Mouse (Mus musculus) neural tube, embryonic 12.5 days (tissue): ENCODE results near the gene Smim22. TPM values are rescaled to one million over a fixed set of nuclear protein-coding genes. Genes with fewer than 3 reads are reported as not detected.

ENCODE experiments used
- ATAC-seq: fragments of 200-750 bp; cut with Nextera tagmentation; 2 replicates; pipeline ENCODE4 v1.8.0; 2017; ENCODE audit warnings: low read depth, mild to moderate bottlenecking, moderate TSS enrichment, moderate library complexity; ENCODE audit not compliant: low FRiP score
- H3K27ac ChIP-seq: fragments of 300-500 bp; sonication (generic); 2 replicates; pipeline ENCODE4 v1.5.1; 2016
- H3K27me3 ChIP-seq: fragments of 300-500 bp; sonication (generic); replicated peaks from 2 replicates; pipeline ENCODE4 v1.6.1; 2016; ENCODE audit warnings: mild to moderate bottlenecking
- H3K36me3 ChIP-seq: fragments of 300-500 bp; sonication (generic); 2 replicates; pipeline ENCODE4 v1.6.1; 2016; ENCODE audit warnings: mild to moderate bottlenecking
- H3K4me1 ChIP-seq: fragments of 300-500 bp; sonication (generic); 2 replicates; pipeline ENCODE4 v1.6.1; 2016
- H3K4me2 ChIP-seq: fragments of 300-500 bp; sonication (generic); replicated peaks from 2 replicates; pipeline ENCODE4 v1.6.1; 2016; ENCODE audit warnings: mild to moderate bottlenecking
- H3K4me3 ChIP-seq: fragments of 300-500 bp; sonication (generic); 2 replicates; pipeline ENCODE4 v1.5.1; 2016
- H3K9ac ChIP-seq: fragments of 300-500 bp; sonication (generic); 2 replicates; pipeline ENCODE4 v1.6.1; 2016; ENCODE audit warnings: mild to moderate bottlenecking
- H3K9me3 ChIP-seq: fragments of 300-500 bp; sonication (generic); 2 replicates; pipeline ENCODE4 v1.6.1; 2016; ENCODE audit warnings: mild to moderate bottlenecking
- WGBS: fragments of 180-500 bp; shearing (Covaris S2); methylation state at CpG from one replicate; pipeline ENCODE4 v1.1.7; 2016; 5-methylcytosine and 5-hydroxymethylcytosine counted together
- polyA plus RNA-seq: library from polyadenylated mRNA; unstranded; fragments of >200 nt; fragmentation: Nextera tagmentation; extraction: Ambion mirVana; gene quantifications from 2 replicates; pipeline ENCODE4 v1.2.1, GENCODE M21; 2016

Smim22 gene
- polyA plus RNA-seq: 1.1 TPM in 1 of 2 replicates, not detected in the other

- ATAC-seq: no peak
- Histone ChIP-seq H3K9ac (no peak within 1 kb of the TSS), H3K9me3 (no peaks in the 10 kb centered on the region), H3K27me3 (no peaks in the 10 kb centered on the region), H3K4me2 (no peak within 1 kb of the TSS), H3K27ac (no peak within 1 kb of the TSS), H3K4me3 (no peak within 1 kb of the TSS), H3K4me1 (peaks cover 4% of the 10 kb centered on the region), H3K36me3 (peaks cover 12% of the 10 kb centered on the region)
- WGBS: 53% methylated on average over 5 of the region's 5 CpGs
Measured at GRCm38 (mm10) chr16:5007067-5007466, at the start of gene Smim22. Gene Smim22, plus strand, starts transcription at chr16:5007288.

- H3K9ac ChIP-seq: no peak overlapping the region
- no peaks in the 10 kb centered on the region for H3K9me3 ChIP-seq
- no peak overlapping the region for H3K4me3 ChIP-seq
- WGBS: 93% methylated on average over 3 of the region's 3 CpGs
- no peak overlapping the region for H3K27ac ChIP-seq
- peaks cover 51% of the 10 kb centered on the region for H3K36me3 ChIP-seq
- H3K27me3 ChIP-seq: no peaks in the 10 kb centered on the region
- no peak for ATAC-seq
- no peak overlapping the region for H3K4me2 ChIP-seq
- no peaks in the 10 kb centered on the region for H3K4me1 ChIP-seq
Measured at GRCm38 (mm10) chr16:4957446-4957845, 49.6 kb upstream of the Smim22 start.

- no peaks in the 10 kb centered on the region for H3K27me3 ChIP-seq
- peaks cover 23% of the 10 kb centered on the region for H3K36me3 ChIP-seq
- 87% methylated on average over 8 of the region's 8 CpGs for WGBS
Measured at GRCm38 (mm10) chr16:4960260-4960659, 46.8 kb upstream of the Smim22 start.

DNA sequence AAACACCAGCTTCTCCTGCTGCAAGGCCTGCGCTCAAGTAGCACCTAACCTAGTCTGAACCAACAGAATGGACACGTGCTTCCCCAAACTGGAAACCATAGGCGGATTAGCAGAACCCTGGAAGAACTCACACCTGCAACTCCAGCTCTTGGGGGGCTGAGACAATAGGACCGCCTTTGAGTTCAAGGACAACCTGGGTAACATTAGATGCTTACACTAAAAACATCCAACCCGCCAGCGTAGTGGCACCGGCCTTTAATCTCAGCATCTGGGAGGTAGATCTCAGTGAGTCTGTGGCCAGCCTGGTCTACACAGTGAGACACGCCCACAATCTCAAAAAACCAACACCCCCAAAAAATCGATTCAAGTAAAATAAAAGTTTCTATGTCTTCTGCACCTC is 43.7 kb upstream of the Smim22 start:
- no peak for ATAC-seq
- no peaks in the 10 kb centered on the region for H3K27me3 ChIP-seq
- peaks cover 12% of the 10 kb centered on the region for H3K36me3 ChIP-seq
- 44% methylated on average over 9 of the region's 9 CpGs for whole genome bisulfite sequencing
- H3K27ac ChIP-seq: no peak overlapping the region
- H3K4me1 ChIP-seq: peaks cover 17% of the 10 kb centered on the region
- no peaks in the 10 kb centered on the region for H3K9me3 ChIP-seq
- peak overlapping the region; percentile 88 for H3K4me3 ChIP-seq
- peak overlapping the region; percentile 87 for H3K9ac ChIP-seq
- peak overlapping the region; percentile 84 for H3K4me2 ChIP-seq

More at GRCm38 (mm10) chr16:4960260-4960659, 46.8 kb upstream of the Smim22 start:
- H3K4me1 ChIP-seq: peaks cover 14% of the 10 kb centered on the region
- H3K9me3 ChIP-seq: no peaks in the 10 kb centered on the region
- no peak for ATAC-seq
- H3K9ac ChIP-seq: no peak overlapping the region; the same call in 1 of the 2 replicates
- no peak overlapping the region for H3K4me2 ChIP-seq
- no peak overlapping the region for H3K27ac ChIP-seq
- no peak overlapping the region for H3K4me3 ChIP-seq

DNA sequence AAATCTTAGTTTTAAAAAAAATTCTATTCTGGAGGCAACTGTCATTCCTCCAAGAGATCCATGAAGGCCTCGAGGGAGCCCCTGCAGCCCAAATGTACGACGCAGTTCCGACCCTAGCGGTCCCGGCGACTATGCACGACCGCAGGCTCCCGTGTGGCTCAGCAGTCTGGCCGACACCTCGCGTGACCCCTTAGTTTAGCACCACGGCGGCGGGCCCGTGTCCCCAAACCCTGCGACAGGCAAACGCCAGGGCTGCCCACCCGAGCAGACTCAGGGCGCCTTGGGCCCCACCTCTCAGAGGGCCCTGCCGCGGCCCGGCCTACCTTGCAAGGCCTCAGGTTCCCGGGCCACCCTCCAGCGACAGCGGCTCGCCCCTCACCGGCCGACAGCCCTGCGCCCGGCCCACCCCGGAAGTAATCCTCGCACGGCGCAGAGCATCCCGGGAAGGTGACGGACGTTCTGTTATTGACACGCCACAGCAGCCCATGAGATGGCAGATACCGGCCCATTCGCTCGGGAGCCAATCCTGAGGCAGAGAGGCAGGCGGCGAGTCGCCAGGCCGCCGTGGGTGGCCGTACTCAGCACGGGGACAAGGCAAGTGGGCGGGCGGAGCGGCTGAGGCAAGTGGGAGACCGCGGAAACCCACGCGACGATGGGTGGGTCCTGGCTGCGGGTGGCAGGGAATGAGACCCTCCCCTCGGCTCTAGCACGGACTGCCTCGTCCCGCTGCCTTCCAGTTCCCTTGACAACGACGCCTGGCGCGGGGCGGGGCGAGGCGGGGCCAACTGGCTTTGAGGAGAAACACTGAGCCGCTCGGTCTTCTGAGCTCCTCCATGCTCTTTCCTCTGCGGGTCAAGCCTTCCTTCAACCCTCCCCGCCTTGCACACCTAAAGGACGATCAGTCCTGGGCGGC is 43.0 kb upstream of the Smim22 start, which contains the start of gene Anks3:
Anks3 (minus strand) TSS at position 409 of the 913 bp plus-strand sequence.
- peak within 1 kb of the TSS; percentile 84 for H3K4me2 ChIP-seq
- no peaks in the 10 kb centered on the region for H3K9me3 ChIP-seq
- ATAC-seq: peak; percentile 98
- H3K4me1 ChIP-seq: peaks cover 17% of the 10 kb centered on the region
- peak within 1 kb of the TSS; percentile 50 for H3K27ac ChIP-seq
- under 1% methylated on average over 76 of the region's 76 CpGs for WGBS
- H3K9ac ChIP-seq: peak within 1 kb of the TSS; percentile 87
- H3K4me3 ChIP-seq: peak within 1 kb of the TSS; percentile 88
- no peaks in the 10 kb centered on the region for H3K27me3 ChIP-seq
- H3K36me3 ChIP-seq: peaks cover 12% of the 10 kb centered on the region

DNA sequence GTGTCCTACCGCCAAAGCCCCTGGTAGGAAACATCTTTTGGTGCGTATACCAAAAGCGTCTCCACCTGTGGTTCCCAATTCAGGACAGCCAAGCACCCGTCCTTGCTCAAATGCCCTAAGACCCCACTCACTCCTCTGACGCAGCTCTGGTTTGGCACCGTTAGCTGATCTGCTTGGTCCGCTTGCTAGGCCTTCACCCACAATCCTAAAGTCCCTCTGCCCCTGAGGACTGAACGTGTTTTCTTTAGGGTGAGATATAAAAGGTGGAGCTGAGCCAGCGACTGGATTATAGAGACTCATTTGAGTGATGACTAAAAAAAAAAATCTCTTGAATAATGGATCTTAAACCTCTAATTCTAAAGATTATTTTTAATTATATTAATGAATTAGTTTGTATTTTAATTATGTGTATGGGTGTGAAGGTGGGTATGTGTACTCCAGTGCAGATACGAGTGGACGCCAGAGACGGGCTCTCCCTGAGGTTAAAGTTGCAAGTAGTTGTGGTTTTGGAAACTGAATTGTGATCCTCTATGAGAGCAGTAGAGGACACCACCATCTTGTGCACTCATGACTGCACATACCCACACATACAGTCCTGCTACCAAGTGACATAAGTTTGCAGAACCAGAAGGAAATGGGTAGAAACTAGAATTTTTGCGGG is 42.2 kb upstream of the Smim22 start:
- Histone ChIP-seq H3K4me3 (peak overlapping the region; percentile 88), H3K27me3 (no peaks in the 10 kb centered on the region), H3K36me3 (peaks cover 5% of the 10 kb centered on the region), H3K9me3 (no peaks in the 10 kb centered on the region), H3K9ac (peak overlapping the region; percentile 87), H3K4me2 (peak overlapping the region; percentile 84), H3K27ac (peak overlapping the region; percentile 34), H3K4me1 (peaks cover 17% of the 10 kb centered on the region)
- no peak; the same call in 1 of the 2 replicates for ATAC-seq
- 26% methylated on average over 13 of the region's 13 CpGs for WGBS

- no peaks in the 10 kb centered on the region for H3K27me3 ChIP-seq
- no peak overlapping the region for H3K27ac ChIP-seq
- peak overlapping the region; percentile 84 for H3K4me2 ChIP-seq
- no peak for ATAC-seq
- 91% methylated on average over 8 of the region's 8 CpGs for WGBS
- H3K4me3 ChIP-seq: no peak overlapping the region
- H3K4me1 ChIP-seq: peaks cover 17% of the 10 kb centered on the region
- no peaks in the 10 kb centered on the region for H3K36me3 ChIP-seq
- no peaks in the 10 kb centered on the region for H3K9me3 ChIP-seq
- no peak overlapping the region for H3K9ac ChIP-seq
Measured at GRCm38 (mm10) chr16:4965392-4966129, 41.5 kb upstream of the Smim22 start.

GRCm38 (mm10) chr16:4968426-4968825 is 38.7 kb upstream of the Smim22 start:
- H3K9ac ChIP-seq: no peak overlapping the region
- no peaks in the 10 kb centered on the region; the same call in 1 of the 2 replicates for H3K36me3 ChIP-seq
- H3K4me2 ChIP-seq: no peak overlapping the region
- no peak overlapping the region for H3K27ac ChIP-seq
- peaks cover 8% of the 10 kb centered on the region for H3K4me1 ChIP-seq
- no peak overlapping the region for H3K4me3 ChIP-seq
- no peak for ATAC-seq
- no peaks in the 10 kb centered on the region for H3K9me3 ChIP-seq
- no peaks in the 10 kb centered on the region for H3K27me3 ChIP-seq
- WGBS: 83% methylated on average over 3 of the region's 3 CpGs

DNA sequence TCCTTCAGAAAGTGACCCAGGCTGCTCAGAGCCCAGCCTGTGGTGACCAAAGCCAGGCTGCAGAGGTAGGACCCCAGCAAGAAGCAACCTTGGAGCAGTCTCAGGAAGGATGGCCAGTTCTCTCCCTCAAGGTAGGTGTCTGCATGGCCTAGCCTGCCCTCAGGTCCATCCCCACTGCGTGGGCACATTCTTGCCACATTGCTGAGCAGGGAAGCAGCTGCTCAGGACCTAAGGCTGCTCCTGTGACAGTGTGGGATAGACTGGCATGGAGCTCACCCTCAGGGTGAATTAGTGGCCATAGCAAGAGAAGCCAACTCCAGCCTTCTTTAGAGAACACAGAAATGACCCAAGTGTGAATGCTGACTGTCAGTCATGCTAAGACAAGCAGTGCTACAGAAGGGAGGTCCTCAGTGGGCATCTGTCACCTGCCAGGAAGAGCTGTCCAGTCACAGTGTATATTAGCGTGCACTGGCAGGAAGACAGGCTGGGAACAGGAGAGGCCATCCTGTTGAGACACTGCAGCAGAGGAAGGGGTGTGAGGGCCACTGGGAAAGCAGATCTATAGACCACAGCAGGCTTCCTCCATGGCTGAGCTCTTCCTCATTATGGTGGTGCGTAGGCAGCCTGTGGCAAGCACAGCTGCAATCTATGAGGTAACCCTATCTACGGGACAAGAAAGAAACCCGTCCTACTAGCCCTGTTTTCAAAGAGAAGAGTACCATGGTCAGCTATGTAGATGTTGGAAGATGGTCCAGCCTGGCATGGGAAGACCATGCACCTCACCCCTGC is 37.8 kb upstream of the Smim22 start:
- no peak overlapping the region for H3K4me2 ChIP-seq
- ATAC-seq: no peak
- no peaks in the 10 kb centered on the region for H3K27me3 ChIP-seq
- no peaks in the 10 kb centered on the region for H3K9me3 ChIP-seq
- no peak overlapping the region for H3K27ac ChIP-seq
- peaks cover 6% of the 10 kb centered on the region for H3K4me1 ChIP-seq
- no peaks in the 10 kb centered on the region; the same call in 1 of the 2 replicates for H3K36me3 ChIP-seq
- whole genome bisulfite sequencing: 87% methylated on average over 5 of the region's 5 CpGs
- no peak overlapping the region for H3K9ac ChIP-seq
- no peak overlapping the region for H3K4me3 ChIP-seq

DNA sequence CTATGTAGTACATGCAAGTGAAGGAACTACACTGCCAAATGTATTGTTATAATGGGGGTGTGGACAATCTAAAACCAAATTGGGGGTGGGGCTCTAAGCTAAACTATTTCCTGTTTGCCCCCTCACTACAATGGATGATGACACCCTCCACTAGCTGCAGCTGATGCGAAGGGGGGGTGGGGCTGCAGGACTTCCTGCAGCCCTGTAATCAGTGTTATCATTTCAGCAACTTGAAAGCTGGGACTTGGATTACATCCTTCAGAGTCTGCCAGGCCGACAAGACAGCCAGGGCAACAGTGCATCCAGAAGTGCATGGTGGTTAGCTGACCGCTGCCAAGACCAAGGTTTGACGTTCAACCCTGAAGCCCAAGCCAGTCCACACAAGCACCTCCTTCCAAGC is 35.5 kb upstream of the Smim22 start:
- Histone ChIP-seq H3K27me3 (no peaks in the 10 kb centered on the region), H3K27ac (no peak overlapping the region), H3K4me1 (no peaks in the 10 kb centered on the region), H3K4me2 (no peak overlapping the region), H3K9me3 (no peaks in the 10 kb centered on the region), H3K36me3 (no peaks in the 10 kb centered on the region; the same call in 1 of the 2 replicates), H3K9ac (no peak overlapping the region), H3K4me3 (no peak overlapping the region)
- 83% methylated on average over 4 of the region's 4 CpGs for WGBS
- ATAC-seq: no peak

DNA sequence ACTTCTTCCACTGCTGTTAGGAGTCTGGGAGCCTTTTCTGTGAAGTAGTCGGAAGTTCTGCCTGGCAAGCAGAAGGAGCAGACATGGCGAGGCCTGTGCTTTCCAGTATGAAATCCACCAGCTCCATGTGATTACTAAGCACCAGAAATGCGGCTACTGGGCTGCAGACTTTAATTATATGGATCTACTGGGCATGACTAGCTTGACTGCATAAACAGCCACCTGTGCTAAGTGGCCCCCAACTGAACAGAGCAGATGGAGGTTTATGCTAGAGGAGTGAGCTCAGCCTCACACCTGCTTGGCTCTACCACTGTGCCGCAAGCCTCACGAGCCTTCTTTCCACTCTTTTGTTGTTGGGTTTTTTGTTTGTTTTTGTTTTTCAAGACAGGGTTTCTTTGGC is 32.6 kb upstream of the Smim22 start:
- ATAC-seq: no peak
- no peak overlapping the region for H3K27ac ChIP-seq
- no peaks in the 10 kb centered on the region for H3K27me3 ChIP-seq
- H3K4me3 ChIP-seq: no peak overlapping the region
- H3K4me2 ChIP-seq: no peak overlapping the region
- no peaks in the 10 kb centered on the region for H3K9me3 ChIP-seq
- no peaks in the 10 kb centered on the region; the same call in 1 of the 2 replicates for H3K36me3 ChIP-seq
- no peak overlapping the region for H3K9ac ChIP-seq
- WGBS: 85% methylated on average over 5 of the region's 5 CpGs
- no peaks in the 10 kb centered on the region for H3K4me1 ChIP-seq
